Mouse (Mus musculus): ENCODE results near the gene Mgll.

The Mgll gene

GRCm38 (mm10) chr6:88746271-88746670 lies 22.1 kb downstream of the Mgll start:
- DNase-seq, result peak in 1 of 2 experiments; percentile 72

- DNase-seq, result peak in 1 of 2 experiments; percentile 22
These were observed 23.3 kb downstream of the Mgll start for GRCm38 (mm10) chr6:88747296-88748040.

- peak in 1 of 2 experiments; percentile 57 for DNase-seq
These were observed 26.7 kb downstream of the Mgll start for GRCm38 (mm10) chr6:88750884-88751283.

- DNase-seq, result peak; percentile 69 to 78
These were observed 28.6 kb downstream of the Mgll start for GRCm38 (mm10) chr6:88752711-88753219.

- DNase-seq, result no peak
These were observed 29.4 kb downstream of the Mgll start for GRCm38 (mm10) chr6:88753578-88753977.

GRCm38 (mm10) chr6:88756992-88757391 lies 32.8 kb downstream of the Mgll start:
- no peak for DNase-seq

- DNase-seq, result peak; percentile 36 to 66
These were observed 33.9 kb downstream of the Mgll start for GRCm38 (mm10) chr6:88758074-88758473.

GRCm38 (mm10) chr6:88758568-88759522 lies 34.6 kb downstream of the Mgll start:
- DNase-seq, result peak in 1 of 2 experiments; percentile 71

GRCm38 (mm10) chr6:88759793-88760453 lies 35.7 kb downstream of the Mgll start:
- DNase-seq, result peak; percentile 72 to 77

- no peak for DNase-seq
These were observed 36.9 kb downstream of the Mgll start for GRCm38 (mm10) chr6:88760935-88761635.

GRCm38 (mm10) chr6:88761684-88762439 lies 37.6 kb downstream of the Mgll start:
- no peak for DNase-seq

- no peak for DNase-seq
These were observed 38.4 kb downstream of the Mgll start for GRCm38 (mm10) chr6:88762440-88763196.

GRCm38 (mm10) chr6:88763518-88764077 lies 39.4 kb downstream of the Mgll start:
- no peak for DNase-seq

GRCm38 (mm10) chr6:88764281-88764680 lies 40.1 kb downstream of the Mgll start:
- no peak for DNase-seq

GRCm38 (mm10) chr6:88767740-88768139 lies 43.5 kb downstream of the Mgll start:
- DNase-seq, result no peak

GRCm38 (mm10) chr6:88769723-88770122 lies 45.5 kb downstream of the Mgll start:
- no peak for DNase-seq

GRCm38 (mm10) chr6:88770300-88770904 lies 46.2 kb downstream of the Mgll start:
- no peak for DNase-seq

GRCm38 (mm10) chr6:88770981-88771380 lies 46.8 kb downstream of the Mgll start:
- DNase-seq, result no peak

- DNase-seq, result no peak
These were observed 47.8 kb downstream of the Mgll start for GRCm38 (mm10) chr6:88772041-88772440.

GRCm38 (mm10) chr6:88774055-88774454 lies 49.8 kb downstream of the Mgll start:
- DNase-seq, result no peak
